In genomic region chr17:30024651-30025050, GRCm38 (mm10) we compare ENCODE assay signal across 8 mouse cellular contexts. TPM values are rescaled to one million over a fixed set of nuclear protein-coding genes. Genes with fewer than 3 reads are reported as not detected.
DNase-seq lines count a peak whose midpoint lies in the region; ATAC-seq lines count a peak whose summit lies in the region.

No protein-coding gene starts in this region.

- no peak overlapping the region for H3K4me2 ChIP-seq in kidney, embryonic 14.5 days (replicated peaks; ENCODE audit: low read depth, low read length)
- no peak overlapping the region for H3K4me2 ChIP-seq in liver, embryonic 11.5 days

- H3K9ac ChIP-seq in kidney, embryonic 14.5 days (ENCODE audit: low read depth, low read length) = no peak overlapping the region
- H3K9ac ChIP-seq in liver, embryonic 11.5 days (ENCODE audit: low read depth, low read length) = no peak overlapping the region

- WGBS in kidney, embryonic 14.5 days = 63% methylated on average over 5 of the region's 5 CpGs
- WGBS in liver, embryonic 11.5 days = 59% methylated on average over 5 of the region's 5 CpGs

- H3K9me3 ChIP-seq in kidney, embryonic 14.5 days (ENCODE audit: control insufficient read depth, low read length) = no peaks in the 10 kb centered on the region
- H3K9me3 ChIP-seq in liver, embryonic 11.5 days (ENCODE audit: control insufficient read depth, low read length) = no peaks in the 10 kb centered on the region

- H3K27ac ChIP-seq in kidney, embryonic 14.5 days (ENCODE audit: low read depth, low read length) = no peak overlapping the region
- no peak overlapping the region for H3K27ac ChIP-seq in liver, embryonic 11.5 days (ENCODE audit: low read depth, low read length)

- no peak overlapping the region for H3K4me3 ChIP-seq in kidney, embryonic 14.5 days (ENCODE audit: low read length)
- H3K4me3 ChIP-seq in liver, embryonic 11.5 days (ENCODE audit: low read depth, low read length) = no peak overlapping the region

- H3K4me1 ChIP-seq in kidney, embryonic 14.5 days (ENCODE audit: control insufficient read depth, insufficient read depth, low read length) = peaks cover 47% of the 10 kb centered on the region
- H3K4me1 ChIP-seq in liver, embryonic 11.5 days (replicated peaks; ENCODE audit: control insufficient read depth, insufficient read depth, low read length) = peaks cover 46% of the 10 kb centered on the region

- no peaks in the 10 kb centered on the region for H3K36me3 ChIP-seq in kidney, embryonic 14.5 days (ENCODE audit: control insufficient read depth, insufficient read depth, low read length)
- no peaks in the 10 kb centered on the region for H3K36me3 ChIP-seq in liver, embryonic 11.5 days (ENCODE audit: control insufficient read depth, insufficient read depth, low read length)

- DNase-seq in kidney, adult 18-20 months = peak; percentile 83
- DNase-seq in adrenal gland, adult 18-20 months (ENCODE audit: low spot score in 2 of 2) = peak; percentile 68 to 79
- peak; percentile 82 for DNase-seq in embryo, embryonic 11 days
- DNase-seq in hindlimb bud, embryonic 11.5 days (ENCODE audit: extremely low spot score, low read depth, low spot score) = peak; percentile 42
- DNase-seq in liver, embryonic 11.5 days (ENCODE audit: low spot score) = peak; percentile 49
- peak; percentile 58 for DNase-seq in right cerebral cortex, adult 18-20 months
- peak; percentile 80 for DNase-seq in urinary bladder, postnatal 14 days (ENCODE audit: low spot score)

- ATAC-seq in kidney, embryonic 14.5 days (ENCODE audit: low FRiP score, low TSS enrichment) = no peak
- no peak for ATAC-seq in liver, embryonic 11.5 days (replicated peaks; ENCODE audit: low FRiP score)

- H3K27me3 ChIP-seq in kidney, embryonic 14.5 days (ENCODE audit: control insufficient read depth, insufficient read depth, low read length) = no peaks in the 10 kb centered on the region
- no peaks in the 10 kb centered on the region for H3K27me3 ChIP-seq in liver, embryonic 11.5 days (replicated peaks; ENCODE audit: control insufficient read depth, insufficient read depth, low read length)

RNA-seq across cellular contexts. Expression of gene Zfand3, which starts 20.1 kb away (rescaled TPM):
- 49.1 and 51.6 TPM in 2 replicates for polyA plus RNA-seq in kidney, embryonic 14.5 days (2014; fragmentation: Nextera tagmentation; extraction: Ambion mirVana)
- total RNA-seq in adrenal gland, adult 18-20 months (2021) = 100 to 1,000 TPM; 162 to 171 TPM
- polyA plus RNA-seq in liver, embryonic 11.5 days (2014; fragmentation: Nextera tagmentation; extraction: Ambion mirVana) = 24.2 and 24.4 TPM in 2 replicates

RNA-seq across cellular contexts. Expression of gene Mdga1, which starts 54.8 kb away (rescaled TPM):
- polyA plus RNA-seq in kidney, embryonic 14.5 days (2014; fragmentation: Nextera tagmentation; extraction: Ambion mirVana) = 1.0 and 1.6 TPM in 2 replicates
- total RNA-seq in adrenal gland, adult 18-20 months (2021) = 1 to 10 TPM in 1 of 2 experiments, under 1 TPM in 1; 0.23 to 1.2 TPM
- 1.2 and 1.7 TPM in 2 replicates for polyA plus RNA-seq in liver, embryonic 11.5 days (2014; fragmentation: Nextera tagmentation; extraction: Ambion mirVana)
